Mouse (Mus musculus) intestine, embryonic 14.5 days (tissue): Measurements from ENCODE around the gene Gm9821. TPM values are rescaled to one million over a fixed set of nuclear protein-coding genes. Genes with fewer than 3 reads are reported as not detected.
A peak's percentile ranks its signal among the peaks of the same experiment; 100 is the strongest.

Source experiments
- ATAC-seq: fragments of 200-750 bp; cut with Nextera tagmentation; replicated peaks from 2 replicates; pipeline ENCODE4 v1.8.0; 2017; ENCODE audit warnings: low read depth, moderate number of reproducible peaks, moderate TSS enrichment, moderate library complexity; ENCODE audit not compliant: low FRiP score, low TSS enrichment
- DNase-seq: peaks from one replicate; pipeline ENCODE4 v3.0.0-alpha.2; 2018; ENCODE audit warnings: low spot score
- H3K27ac ChIP-seq: fragments of 300-500 bp; sonication (generic); 2 replicates; pipeline ENCODE4 v1.5.1; 2014; ENCODE audit warnings: low read depth, mild to moderate bottlenecking, control low read depth
- H3K27me3 ChIP-seq: fragments of 300-500 bp; sonication (generic); replicated peaks from 2 replicates; pipeline ENCODE4 v1.6.1; 2014; ENCODE audit warnings: low read length, control low read depth; ENCODE audit not compliant: control insufficient read depth, insufficient read depth
- H3K36me3 ChIP-seq: fragments of 300-500 bp; sonication (generic); 2 replicates; pipeline ENCODE4 v1.6.1; 2014; ENCODE audit warnings: low read length, control low read depth; ENCODE audit not compliant: control insufficient read depth, insufficient read depth
- H3K4me1 ChIP-seq: fragments of 300-500 bp; sonication (generic); replicated peaks from 2 replicates; pipeline ENCODE4 v1.6.1; 2014; ENCODE audit warnings: low read length, control low read depth, mixed read lengths; ENCODE audit not compliant: control insufficient read depth, insufficient read depth
- H3K4me2 ChIP-seq: fragments of 300-500 bp; sonication (generic); 2 replicates; pipeline ENCODE4 v1.6.1; 2014; ENCODE audit warnings: low read length
- H3K4me3 ChIP-seq: fragments of 300-500 bp; sonication (generic); 2 replicates; pipeline ENCODE4 v1.5.1; 2014; ENCODE audit warnings: low read depth, low read length, control low read depth, mixed read lengths
- H3K9ac ChIP-seq: fragments of 300-500 bp; sonication (generic); 2 replicates; pipeline ENCODE4 v1.6.1; 2014; ENCODE audit warnings: mild to moderate bottlenecking, low read length
- H3K9me3 ChIP-seq: fragments of 300-500 bp; sonication (generic); 2 replicates; pipeline ENCODE4 v1.6.1; 2016; ENCODE audit warnings: low read length, control low read depth; ENCODE audit not compliant: control insufficient read depth
- WGBS: fragments of 180-500 bp; shearing (Covaris S2); extraction: QIAGEN DNeasy Blood & Tissue Kit; methylation state at CpG from one replicate; pipeline ENCODE4 v1.1.7; 2014; 5-methylcytosine and 5-hydroxymethylcytosine counted together
- polyA plus RNA-seq: library from polyadenylated mRNA; unstranded; fragments of >200 nt; fragmentation: Nextera tagmentation; extraction: Ambion mirVana; gene quantifications from 2 replicates; pipeline ENCODE4 v1.2.1, GENCODE M21; 2014

Gene Gm9821
- polyA plus RNA-seq, 1 experiment from 2014 or later: 0.88 TPM

DNA sequence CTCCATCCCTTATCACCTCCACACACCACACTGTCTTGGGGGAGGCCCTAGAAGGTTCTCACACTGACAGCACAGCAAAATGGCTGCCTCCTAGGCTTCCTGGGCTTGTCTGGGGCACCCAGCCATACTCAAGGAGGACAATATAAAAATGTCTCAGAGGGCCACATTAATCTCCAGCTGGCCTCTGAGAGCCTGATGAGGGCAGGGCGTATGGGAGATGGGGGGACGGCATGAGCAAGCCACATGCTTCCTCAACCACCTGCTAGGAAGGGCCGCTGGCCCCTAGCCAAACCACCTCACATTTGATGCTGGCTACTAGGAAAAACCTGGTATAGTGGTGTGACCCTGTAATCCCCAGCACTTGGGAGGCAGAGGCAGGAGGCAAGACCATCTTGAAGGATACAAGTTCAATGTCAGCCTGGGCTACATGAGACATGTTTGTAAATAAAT is 3.3 kb downstream of the Gm9821 start:
- Histone ChIP-seq H3K36me3 (peaks cover 8% of the 10 kb centered on the region; the same call in 1 of the 2 replicates), H3K4me1 (peaks cover 44% of the 10 kb centered on the region), H3K27ac (no peak overlapping the region), H3K4me2 (no peak overlapping the region; the same call in 1 of the 2 replicates), H3K4me3 (no peak overlapping the region), H3K9me3 (no peaks in the 10 kb centered on the region), H3K27me3 (no peaks in the 10 kb centered on the region), H3K9ac (no peak overlapping the region)
- DNase-seq (no peak), ATAC-seq (no peak)
- 62% methylated on average over 3 of the region's 3 CpGs for WGBS

DNA sequence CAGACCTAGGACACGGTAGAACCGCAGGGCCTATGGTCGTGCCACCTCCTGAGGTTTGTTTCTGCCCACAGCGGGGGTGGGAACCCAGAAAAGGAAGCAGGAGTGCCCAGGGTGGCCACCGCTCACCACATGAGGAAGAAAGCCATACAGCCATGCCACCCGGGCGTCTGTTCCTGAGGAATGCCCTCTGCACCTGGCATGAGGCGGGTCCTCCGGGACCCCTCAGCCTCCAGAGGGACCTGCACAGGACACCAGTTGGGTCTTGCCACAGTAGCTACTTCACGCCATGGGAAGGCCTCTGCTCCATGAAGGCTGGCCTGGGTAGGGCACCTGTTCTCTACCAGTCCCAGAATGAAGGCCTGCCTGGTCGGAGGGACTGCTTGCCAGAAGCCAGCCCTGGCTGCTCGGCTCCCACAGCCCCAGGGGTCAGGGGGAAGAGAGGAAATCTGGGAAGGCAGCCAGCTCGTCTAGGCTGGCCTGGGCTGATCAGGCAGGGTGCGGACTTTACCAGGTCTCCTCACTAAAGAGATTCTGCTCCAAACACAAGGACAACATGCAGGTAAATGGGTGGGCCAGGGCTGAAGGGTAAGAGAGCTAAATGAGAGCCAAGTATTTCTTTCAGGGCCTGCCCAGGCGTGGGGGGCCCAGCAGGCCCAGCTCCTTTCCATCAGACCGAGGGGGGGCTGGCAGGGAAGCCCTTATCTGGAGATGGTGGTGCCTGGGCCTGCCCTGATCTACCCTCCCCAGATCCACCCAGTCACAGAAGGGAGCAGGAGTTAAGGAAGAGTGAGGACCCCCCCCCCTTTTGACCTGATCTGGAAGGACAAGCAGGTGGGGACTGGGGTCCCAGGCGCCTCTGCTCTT is 4.1 kb downstream of the Gm9821 start:
- Histone ChIP-seq H3K4me2 (peak overlapping the region; percentile 43), H3K9me3 (no peaks in the 10 kb centered on the region), H3K27ac (peak overlapping the region; percentile 59), H3K4me3 (peak overlapping the region; percentile 1; the same call in 1 of the 2 replicates), H3K4me1 (peaks cover 52% of the 10 kb centered on the region), H3K27me3 (no peaks in the 10 kb centered on the region), H3K9ac (peak overlapping the region; percentile 25; the same call in 1 of the 2 replicates), H3K36me3 (peaks cover 7% of the 10 kb centered on the region; the same call in 1 of the 2 replicates)
- WGBS: 63% methylated on average over 17 of the region's 17 CpGs
- DNase-seq: no peak
- peak; percentile 20; the same call in 1 of the 2 replicates for ATAC-seq

DNA sequence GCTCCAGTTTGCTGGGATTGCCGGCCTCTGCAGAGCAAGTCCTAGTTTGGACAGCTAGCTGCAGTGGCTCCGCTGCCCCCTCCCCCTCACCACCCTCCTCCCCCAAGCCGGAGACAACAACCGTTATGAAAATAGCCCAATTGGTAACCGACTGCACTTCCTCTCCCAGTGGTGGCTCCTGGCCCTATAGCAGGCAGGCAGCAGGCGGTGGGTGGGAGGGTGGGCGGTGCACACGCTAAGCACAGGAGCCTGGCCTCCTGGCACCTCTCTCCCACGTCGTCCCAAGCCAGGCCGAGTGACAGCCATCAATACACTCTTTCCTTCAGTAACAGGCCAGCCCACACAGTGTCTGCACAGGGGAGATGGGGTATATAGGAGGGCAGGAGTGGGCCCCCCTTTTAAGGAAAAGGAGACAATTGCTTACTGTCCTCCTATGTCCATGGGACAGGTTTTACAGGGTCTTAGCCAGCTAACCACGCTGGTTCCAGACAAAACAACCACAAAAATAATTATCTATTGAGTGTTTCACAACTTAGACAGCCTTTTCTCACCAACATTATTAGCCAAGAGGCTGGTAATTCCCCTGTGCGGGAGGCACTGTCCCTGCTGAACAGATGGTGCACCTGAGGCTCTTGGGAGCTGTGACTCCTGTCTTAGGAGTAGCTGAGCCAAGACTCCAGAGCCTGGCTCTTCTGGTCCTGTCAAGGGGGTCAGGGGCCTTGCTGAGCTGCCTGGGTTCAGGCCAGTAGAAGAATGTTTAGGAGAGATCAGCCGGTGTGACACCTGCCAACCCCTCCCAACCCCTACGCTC is 5.0 kb downstream of the Gm9821 start:
- H3K4me1 ChIP-seq: peaks cover 56% of the 10 kb centered on the region
- H3K27ac ChIP-seq: peak overlapping the region; percentile 59
- no peak for DNase-seq
- no peaks in the 10 kb centered on the region for H3K27me3 ChIP-seq
- 0 out of 2 replicates have a peak overlapping the region, but pooled peaks have one; percentile 25 for H3K9ac ChIP-seq
- H3K36me3 ChIP-seq: 0 out of 2 replicates have a peak, but pooled peaks cover under 1% of the 10 kb centered on the region
- H3K9me3 ChIP-seq: no peaks in the 10 kb centered on the region
- ATAC-seq: peak; percentile 20; the same call in 1 of the 2 replicates
- 0 out of 2 replicates have a peak overlapping the region, but pooled peaks have one; percentile 1 for H3K4me3 ChIP-seq
- 17% methylated on average over 15 of the region's 15 CpGs for WGBS
- H3K4me2 ChIP-seq: peak overlapping the region; percentile 43

DNA sequence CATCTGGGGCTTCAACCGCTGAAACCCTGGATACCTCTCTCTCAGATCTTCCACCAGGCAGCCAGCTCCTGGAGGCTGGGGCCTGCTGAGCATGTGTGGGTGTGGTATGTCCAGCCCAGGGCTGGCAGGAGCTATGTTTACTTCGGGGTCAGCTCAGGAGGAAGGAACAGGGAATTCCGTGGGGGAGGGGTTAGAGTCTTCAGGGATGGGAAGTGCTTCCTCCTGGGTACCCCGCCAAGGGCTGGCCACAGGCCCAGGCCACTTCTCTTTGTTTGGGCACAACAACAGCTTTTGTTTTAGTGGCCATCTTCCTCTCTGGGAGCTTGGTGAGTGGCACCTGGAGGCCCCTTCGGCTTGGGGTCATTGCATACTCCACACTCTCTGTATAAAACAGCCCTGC is 8.3 kb downstream of the Gm9821 start:
- Histone ChIP-seq H3K27ac (peak overlapping the region; percentile 22; the same call in 1 of the 2 replicates), H3K9ac (no peak overlapping the region), H3K9me3 (no peaks in the 10 kb centered on the region), H3K4me3 (no peak overlapping the region), H3K4me2 (no peak overlapping the region), H3K36me3 (no peaks in the 10 kb centered on the region), H3K27me3 (no peaks in the 10 kb centered on the region), H3K4me1 (peaks cover 57% of the 10 kb centered on the region)
- DNase-seq: no peak
- WGBS: 5% methylated on average over 5 of the region's 5 CpGs
- no peak for ATAC-seq

DNA sequence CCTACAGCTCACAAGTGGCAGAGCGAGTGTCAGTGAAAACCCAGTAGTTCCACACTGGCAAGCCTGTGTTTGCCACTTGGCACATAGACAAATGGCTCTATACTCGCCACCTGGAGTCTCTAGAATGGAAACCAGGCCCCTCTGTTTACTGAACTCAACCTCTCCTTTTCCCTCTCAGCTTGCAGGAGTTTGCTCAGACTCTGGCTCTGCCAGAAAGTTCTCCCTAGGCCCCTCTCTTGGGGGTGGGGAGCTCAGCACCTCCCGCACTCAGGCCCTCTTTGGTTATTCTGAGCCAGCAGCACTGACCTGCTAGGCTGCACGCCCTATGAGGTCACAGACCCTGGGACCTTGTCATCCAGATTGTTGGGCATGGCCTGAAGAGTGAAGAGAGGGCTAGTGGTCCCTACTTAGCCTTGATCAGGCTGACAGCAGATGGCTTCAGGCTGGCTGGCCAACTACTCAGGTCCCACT is 9.7 kb downstream of the Gm9821 start:
- WGBS: 70% methylated on average over 4 of the region's 4 CpGs
- H3K27me3 ChIP-seq: no peaks in the 10 kb centered on the region
- H3K9me3 ChIP-seq: no peaks in the 10 kb centered on the region
- no peak overlapping the region for H3K4me2 ChIP-seq
- H3K4me1 ChIP-seq: peaks cover 53% of the 10 kb centered on the region
- no peak overlapping the region for H3K27ac ChIP-seq
- no peaks in the 10 kb centered on the region for H3K36me3 ChIP-seq
- ATAC-seq: no peak
- no peak overlapping the region for H3K4me3 ChIP-seq
- DNase-seq: no peak
- no peak overlapping the region for H3K9ac ChIP-seq

GRCm38 (mm10) chr2:91955875-91956274 is 10.4 kb downstream of the Gm9821 start:
- Histone ChIP-seq H3K27ac (no peak overlapping the region), H3K9ac (no peak overlapping the region), H3K4me2 (no peak overlapping the region), H3K27me3 (no peaks in the 10 kb centered on the region), H3K9me3 (no peaks in the 10 kb centered on the region), H3K4me1 (peaks cover 49% of the 10 kb centered on the region), H3K36me3 (no peaks in the 10 kb centered on the region), H3K4me3 (no peak overlapping the region)
- ATAC-seq: no peak
- 90% methylated on average over 6 of the region's 6 CpGs for WGBS
- no peak for DNase-seq

GRCm38 (mm10) chr2:91957096-91957495 is 11.6 kb downstream of the Gm9821 start:
- no peak overlapping the region for H3K4me3 ChIP-seq
- peak; percentile 55 for ATAC-seq
- H3K27ac ChIP-seq: peak overlapping the region; percentile 27; the same call in 1 of the 2 replicates
- 19% methylated on average over 4 of the region's 4 CpGs for WGBS
- no peak overlapping the region for H3K4me2 ChIP-seq
- no peak for DNase-seq
- peaks cover 60% of the 10 kb centered on the region for H3K4me1 ChIP-seq
- no peaks in the 10 kb centered on the region for H3K9me3 ChIP-seq
- no peaks in the 10 kb centered on the region for H3K27me3 ChIP-seq
- no peaks in the 10 kb centered on the region for H3K36me3 ChIP-seq
- H3K9ac ChIP-seq: no peak overlapping the region

DNA sequence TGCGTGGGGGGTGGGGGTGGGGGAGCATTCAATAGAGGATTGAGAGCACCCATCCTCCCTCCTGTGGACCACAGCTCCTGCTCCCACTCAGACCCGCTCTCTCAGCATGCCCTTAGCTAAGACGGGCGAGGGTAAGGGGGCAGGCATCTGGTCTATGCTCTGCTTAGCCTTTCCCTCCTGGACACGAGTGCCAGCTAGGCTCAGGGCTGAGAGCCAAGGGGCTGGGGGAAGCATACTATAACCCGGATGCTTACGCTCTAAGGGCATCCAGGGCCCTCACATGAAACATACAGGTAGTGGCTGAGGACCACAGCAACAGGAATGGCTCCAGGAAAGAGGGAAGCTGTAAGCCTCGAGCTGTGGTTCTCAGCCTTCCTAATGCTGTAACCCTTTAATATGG is 12.5 kb downstream of the Gm9821 start:
- Histone ChIP-seq H3K4me2 (no peak overlapping the region), H3K9ac (no peak overlapping the region), H3K9me3 (no peaks in the 10 kb centered on the region), H3K4me1 (peaks cover 67% of the 10 kb centered on the region), H3K27me3 (no peaks in the 10 kb centered on the region), H3K27ac (no peak overlapping the region), H3K4me3 (no peak overlapping the region), H3K36me3 (no peaks in the 10 kb centered on the region)
- DNase-seq: no peak
- WGBS: 81% methylated on average over 8 of the region's 8 CpGs
- ATAC-seq: no peak
